Mouse (Mus musculus) C2C12 (cell line): Measurements from ENCODE around the gene Shld1.

Experiments used
- CEBPB ChIP-seq: IDR thresholded peaks from one replicate; pipeline ENCODE4 v1.6.1; 2011; ENCODE audit warnings: low read depth, mild to moderate bottlenecking, control low read depth, moderate library complexity
- CTCF ChIP-seq: IDR thresholded peaks from one replicate; pipeline ENCODE4 v1.5.1; 2011; ENCODE audit not compliant: control insufficient read depth, insufficient read depth, insufficient read length
- FOSL1 ChIP-seq: IDR thresholded peaks from one replicate; pipeline ENCODE4 v1.8.0; 2011; ENCODE audit warnings: mild to moderate bottlenecking, low read length; ENCODE audit not compliant: poor library complexity, insufficient read depth, severe bottlenecking
- MAX ChIP-seq: IDR thresholded peaks from one replicate; pipeline ENCODE4 v1.6.1; 2011; ENCODE audit warnings: mild to moderate bottlenecking, control low read depth
- MYOD1 ChIP-seq: IDR thresholded peaks from one replicate; pipeline ENCODE4 v1.6.1; 2011; ENCODE audit warnings: low read depth; ENCODE audit not compliant: control insufficient read depth, insufficient read length
- MYOG ChIP-seq: IDR thresholded peaks from one replicate; pipeline ENCODE4 v1.6.1; 2011; ENCODE audit not compliant: control insufficient read depth, insufficient read length; ENCODE audit errors: extremely low read depth
- USF1 ChIP-seq: IDR thresholded peaks from one replicate; pipeline ENCODE4 v1.6.1; 2011; ENCODE audit warnings: low read depth, mild to moderate bottlenecking, control low read depth, moderate library complexity

- no peak for TF ChIP-seq USF1
- no peak for TF ChIP-seq CTCF
- no peak for TF ChIP-seq FOSL1
- TF ChIP-seq MAX = no peak
- TF ChIP-seq MYOD1 = no peak
- TF ChIP-seq CEBPB = no peak
- TF ChIP-seq MYOG = no peak
Observed at GRCm38 (mm10) chr2:132646856-132647745, 39.6 kb upstream of the Shld1 start.
